Mouse (Mus musculus) NIH3T3 (cell line): ENCODE data around the gene 2410131K14Rik.

Experiments used
- DNase-seq: peaks from one replicate; pipeline ENCODE4 v3.0.0-alpha.2; 2012; ENCODE audit warnings: low read depth

The 2410131K14Rik gene

DNA sequence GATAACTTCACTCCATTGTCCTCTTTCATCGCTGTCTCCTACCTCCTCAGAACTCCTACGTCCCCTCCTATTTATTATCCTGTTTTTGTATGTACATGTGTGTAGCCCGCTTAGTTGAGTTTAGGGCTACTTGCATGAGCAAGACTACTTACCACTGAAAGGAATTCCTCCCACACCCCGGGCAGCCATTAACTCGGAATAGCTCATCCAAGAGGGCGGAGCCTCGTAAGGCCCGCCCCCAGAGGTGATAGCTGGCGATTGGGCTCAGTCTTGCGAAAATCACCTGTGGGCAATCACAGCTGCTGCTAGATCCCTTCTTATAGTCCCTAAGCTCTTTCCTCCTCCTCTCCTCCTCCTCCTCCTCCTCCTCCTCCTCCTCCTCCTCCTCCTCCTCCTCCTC is 66.2 kb downstream of the 2410131K14Rik start:
- no peak for DNase-seq

DNA sequence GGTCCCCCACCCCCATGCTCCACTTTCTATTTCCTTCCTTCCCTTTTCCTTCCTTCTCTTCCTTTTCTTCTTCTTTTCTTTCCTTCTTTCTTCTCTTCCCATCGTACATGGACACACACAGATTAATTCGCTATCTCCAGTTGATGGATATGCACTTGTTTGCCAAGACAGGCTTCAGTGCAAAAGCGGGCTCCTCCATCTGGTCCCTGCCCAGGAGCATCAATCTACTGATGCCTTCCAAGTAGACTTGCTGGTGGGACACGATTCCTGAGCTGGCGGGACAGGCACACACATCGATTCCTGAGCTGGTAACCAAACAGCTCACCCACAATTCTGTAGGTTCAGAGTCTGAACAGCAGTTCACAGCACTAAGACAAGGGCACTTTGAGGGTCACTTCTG is 68.7 kb downstream of the 2410131K14Rik start:
- no peak for DNase-seq
